Mouse (Mus musculus) C2C12 (cell line): ENCODE results near the gene Lacc1. TPM values are rescaled to one million over a fixed set of nuclear protein-coding genes. Genes with fewer than 3 reads are reported as not detected.
"Not testable (repeated sequence)": the region's sequence is repeated elsewhere in the genome, so short reads cannot be mapped to it uniquely, and the experiment has no call there.

Experiments
- H3K27me3 ChIP-seq: one replicate; pipeline ENCODE4 v1.6.1; 2011; ENCODE audit not compliant: control insufficient read depth, insufficient read depth, insufficient read length
- H3K36me3 ChIP-seq: one replicate; pipeline ENCODE4 v1.6.1; 2011; ENCODE audit not compliant: control insufficient read depth, insufficient read depth
- H3K4me3 ChIP-seq: one replicate; pipeline ENCODE4 v1.5.1; 2011; ENCODE audit warnings: mild to moderate bottlenecking, control low read depth; ENCODE audit not compliant: poor library complexity, insufficient read depth, severe bottlenecking
- H3K79me2 ChIP-seq: one replicate; pipeline ENCODE4 v1.6.1; 2011; ENCODE audit not compliant: control insufficient read depth, insufficient read depth
- H3K79me3 ChIP-seq: one replicate; pipeline ENCODE4 v1.6.1; 2011; ENCODE audit warnings: low read depth, control low read depth
- H3ac ChIP-seq: one replicate; pipeline ENCODE3; 2011; ENCODE audit warnings: low read depth; ENCODE audit not compliant: control insufficient read depth, insufficient read length
- CEBPB ChIP-seq: IDR thresholded peaks from one replicate; pipeline ENCODE4 v1.6.1; 2011; ENCODE audit warnings: low read depth, mild to moderate bottlenecking, control low read depth, moderate library complexity
- CTCF ChIP-seq: IDR thresholded peaks from one replicate; pipeline ENCODE4 v1.5.1; 2011; ENCODE audit not compliant: control insufficient read depth, insufficient read depth, insufficient read length
- FOSL1 ChIP-seq: IDR thresholded peaks from one replicate; pipeline ENCODE4 v1.8.0; 2011; ENCODE audit warnings: mild to moderate bottlenecking, low read length; ENCODE audit not compliant: poor library complexity, insufficient read depth, severe bottlenecking
- MAX ChIP-seq: IDR thresholded peaks from one replicate; pipeline ENCODE4 v1.6.1; 2011; ENCODE audit warnings: mild to moderate bottlenecking, control low read depth
- MYOD1 ChIP-seq: IDR thresholded peaks from one replicate; pipeline ENCODE4 v1.6.1; 2011; ENCODE audit warnings: low read depth; ENCODE audit not compliant: control insufficient read depth, insufficient read length
- MYOG ChIP-seq: IDR thresholded peaks from one replicate; pipeline ENCODE4 v1.6.1; 2011; ENCODE audit not compliant: control insufficient read depth, insufficient read length; ENCODE audit errors: extremely low read depth
- USF1 ChIP-seq: IDR thresholded peaks from one replicate; pipeline ENCODE4 v1.6.1; 2011; ENCODE audit warnings: low read depth, mild to moderate bottlenecking, control low read depth, moderate library complexity
- polyA plus RNA-seq: library from polyadenylated mRNA; unstranded; fragments of >200 nt; fragmentation: generic; extraction: Trizol; gene quantifications from one replicate; pipeline ENCODE4 v1.2.1, GENCODE M21; 2012; ENCODE audit warnings: missing spikeins

Gene Lacc1
- polyA plus RNA-seq, 1 experiment = 5.4 TPM

DNA sequence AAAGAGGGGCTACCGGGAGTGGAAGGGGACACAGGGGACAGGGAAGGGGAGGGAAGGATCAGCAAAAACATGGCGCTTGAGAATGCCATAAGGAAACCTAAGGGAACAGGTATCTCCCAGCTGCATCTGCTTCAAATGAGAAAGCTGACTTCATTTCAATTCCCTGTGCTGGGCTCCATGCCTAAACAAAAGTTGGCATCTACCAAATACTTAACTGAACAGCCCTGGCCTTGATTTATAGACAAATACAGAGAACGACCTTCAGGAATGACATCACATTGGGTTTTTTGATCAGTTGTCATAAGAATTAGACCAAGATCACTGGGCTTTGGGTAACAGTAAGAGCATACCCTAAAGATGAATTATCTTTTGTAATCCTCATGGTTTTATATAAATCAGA, 12.2 kb downstream of the Lacc1 start:
- H3K36me3 ChIP-seq = peaks cover 15% of the 10 kb centered on the region
- H3K79me2 ChIP-seq = no peaks in the 10 kb centered on the region
- H3K79me3 ChIP-seq = no peaks in the 10 kb centered on the region
- H3K27me3 ChIP-seq = no peaks in the 10 kb centered on the region
- H3K4me3 ChIP-seq = no peak overlapping the region
- TF ChIP-seq CTCF (no peak), FOSL1 (no peak), CEBPB (no peak), MAX (no peak), MYOD1 (no peak), USF1 (no peak), MYOG (no peak)
- no peak overlapping the region for H3ac ChIP-seq

DNA sequence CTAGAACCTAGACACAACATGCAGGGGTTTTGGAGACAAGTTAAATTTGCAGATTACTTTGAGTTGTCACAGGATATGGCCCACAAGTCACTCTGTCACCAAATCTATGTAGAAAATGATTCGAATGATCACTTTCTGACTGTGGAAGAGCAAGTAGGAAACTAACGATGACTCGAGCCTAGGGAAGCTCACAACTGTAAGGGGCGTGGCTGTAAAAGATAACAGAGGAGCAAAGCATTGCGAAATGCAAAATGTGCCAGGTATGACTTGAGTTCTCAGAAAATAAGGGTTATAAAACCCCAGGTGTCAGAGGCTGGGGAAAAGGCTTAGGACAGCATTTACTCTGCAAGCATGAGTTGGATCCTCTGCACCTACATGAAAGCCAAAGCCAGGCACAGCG, 19.5 kb downstream of the Lacc1 start:
- H3K4me3 ChIP-seq = no peak overlapping the region
- no peaks in the 10 kb centered on the region for H3K36me3 ChIP-seq
- no peaks in the 10 kb centered on the region for H3K27me3 ChIP-seq
- no peaks in the 10 kb centered on the region for H3K79me2 ChIP-seq
- no peaks in the 10 kb centered on the region for H3K79me3 ChIP-seq
- H3ac ChIP-seq = no peak overlapping the region
- TF ChIP-seq CEBPB (peak; percentile 34), FOSL1 (no peak)

GRCm38 (mm10) chr14:77016783-77017182, 19.9 kb downstream of the Lacc1 start:
- H3K27me3 ChIP-seq, H3K79me2 ChIP-seq, H3K36me3 ChIP-seq, H3K79me3 ChIP-seq, H3ac ChIP-seq, H3K4me3 ChIP-seq: not testable (repeated sequence)

- Histone ChIP-seq H3K27me3 (no peaks in the 10 kb centered on the region), H3K36me3 (no peaks in the 10 kb centered on the region), H3K4me3 (no peak overlapping the region), H3ac (no peak overlapping the region), H3K79me3 (no peaks in the 10 kb centered on the region), H3K79me2 (no peaks in the 10 kb centered on the region)
- TF ChIP-seq CTCF = no peak
These were observed 24.9 kb downstream of the Lacc1 start for GRCm38 (mm10) chr14:77011804-77012203.

DNA sequence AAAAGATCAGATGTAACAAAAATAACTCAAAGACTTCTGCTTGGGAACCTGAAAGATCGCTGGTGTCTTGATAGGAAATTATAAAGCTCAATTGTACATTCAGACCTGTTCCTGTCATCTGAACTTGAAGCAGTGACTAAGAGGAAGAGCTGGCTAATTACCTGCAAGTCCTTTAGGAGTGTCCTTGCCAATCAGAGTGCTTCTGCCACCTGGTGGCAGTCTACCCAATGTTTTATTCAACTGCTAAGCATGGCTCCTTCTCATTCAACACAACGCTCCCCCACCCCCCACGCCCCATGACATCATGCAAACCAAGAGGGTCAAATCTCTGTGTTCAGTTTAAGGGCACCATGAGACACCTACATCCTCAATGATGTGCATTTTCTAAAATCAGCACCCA, 28.5 kb downstream of the Lacc1 start:
- TF ChIP-seq MYOG (no peak), MAX (peak; percentile 44), CTCF (peak; percentile 22), USF1 (no peak)
- no peaks in the 10 kb centered on the region for H3K36me3 ChIP-seq
- H3K79me2 ChIP-seq = no peaks in the 10 kb centered on the region
- no peak overlapping the region for H3K4me3 ChIP-seq
- no peaks in the 10 kb centered on the region for H3K27me3 ChIP-seq
- H3K79me3 ChIP-seq = no peaks in the 10 kb centered on the region
- H3ac ChIP-seq = no peak overlapping the region

DNA sequence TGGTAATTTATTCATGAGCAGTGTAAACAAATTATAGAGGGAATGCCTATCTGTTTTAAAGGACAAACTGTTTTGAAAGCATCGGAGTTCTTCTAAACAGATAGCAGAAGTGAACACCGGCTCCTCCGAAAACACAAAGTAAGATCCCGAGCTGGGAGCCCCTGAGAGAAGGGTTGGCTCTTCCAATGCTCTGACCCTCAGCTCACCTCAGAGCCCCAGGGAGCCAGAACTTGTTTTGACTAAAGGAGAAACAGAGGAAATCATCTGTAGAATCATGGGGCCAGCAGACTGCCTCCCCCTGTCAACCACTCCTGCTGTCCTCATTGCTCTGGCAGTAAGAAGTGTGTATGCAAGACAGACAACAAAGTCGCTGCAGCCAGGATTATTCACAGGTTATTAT, 31.1 kb downstream of the Lacc1 start:
- Histone ChIP-seq H3K79me2 (no peaks in the 10 kb centered on the region), H3K79me3 (no peaks in the 10 kb centered on the region), H3K4me3 (no peak overlapping the region), H3K27me3 (no peaks in the 10 kb centered on the region), H3ac (no peak overlapping the region), H3K36me3 (no peaks in the 10 kb centered on the region)
- TF ChIP-seq MYOD1 (no peak), MYOG (no peak), USF1 (no peak), CTCF (no peak), MAX (no peak), CEBPB (no peak), FOSL1 (no peak)

GRCm38 (mm10) chr14:77004740-77005139, 32.0 kb downstream of the Lacc1 start:
- TF ChIP-seq FOSL1 = no peak
- no peak for TF ChIP-seq USF1
- no peak for TF ChIP-seq MAX
- no peak for TF ChIP-seq CEBPB
- TF ChIP-seq MYOG = no peak
- no peak for TF ChIP-seq MYOD1
- no peak for TF ChIP-seq CTCF
- Histone ChIP-seq H3K27me3 (no peaks in the 10 kb centered on the region), H3K4me3 (no peak overlapping the region), H3K36me3 (no peaks in the 10 kb centered on the region), H3K79me3 (no peaks in the 10 kb centered on the region), H3K79me2 (no peaks in the 10 kb centered on the region), H3ac (no peak overlapping the region)

- not testable (repeated sequence) for H3K79me3 ChIP-seq, H3ac ChIP-seq, H3K79me2 ChIP-seq, H3K27me3 ChIP-seq, H3K4me3 ChIP-seq, H3K36me3 ChIP-seq
These were observed 46.4 kb downstream of the Lacc1 start for GRCm38 (mm10) chr14:76990351-76990750.
